In genomic region chr3:88456313-88456712, GRCm38 (mm10) we compare ENCODE assay signal across 15 mouse cellular contexts. TPM values are rescaled to one million over a fixed set of nuclear protein-coding genes. Genes with fewer than 3 reads are reported as not detected.
A peak's percentile ranks its signal among the peaks of the same experiment; 100 is the strongest.
DNase-seq lines count a peak whose midpoint lies in the region; ATAC-seq and TF ChIP-seq lines count a peak whose summit lies in the region.
"Had no signal": no experiment of that assay in that cellular context is flagged by ENCODE, and none has a peak within 500 bp of the region (broad histone marks: within the 10 kb centered on the region; RNA-seq: fewer than 3 reads in every experiment).

No protein-coding gene starts in this region.

- peak overlapping the region; percentile 86 for H3K4me2 ChIP-seq in hindbrain, embryonic 14.5 days (replicated peaks)
- H3K4me2 ChIP-seq in hindbrain, embryonic 11.5 days (replicated peaks; ENCODE audit: low read depth, low read length): no peak overlapping the region
- peak overlapping the region; percentile 49 for H3K4me2 ChIP-seq in intestine, embryonic 15.5 days (replicated peaks)
- peak overlapping the region; percentile 84 for H3K4me2 ChIP-seq in midbrain, embryonic 15.5 days
- H3K4me2 ChIP-seq: embryonic facial prominence, embryonic 12.5 days; limb, embryonic 12.5 days had no signal

- H3K4me1 ChIP-seq in hindbrain, embryonic 14.5 days (replicated peaks; ENCODE audit: control insufficient read depth, insufficient read depth, low read length): peaks cover 22% of the 10 kb centered on the region
- H3K4me1 ChIP-seq in hindbrain, embryonic 11.5 days (replicated peaks; ENCODE audit: control insufficient read depth, insufficient read depth, low read length): no peaks in the 10 kb centered on the region
- peaks cover 33% of the 10 kb centered on the region; the same call in 1 of the 2 replicates for H3K4me1 ChIP-seq in intestine, embryonic 15.5 days (replicated peaks)
- H3K4me1 ChIP-seq in midbrain, embryonic 15.5 days: peaks cover 28% of the 10 kb centered on the region

- H3K36me3 ChIP-seq in hindbrain, embryonic 14.5 days (replicated peaks; ENCODE audit: control insufficient read depth, insufficient read depth): peaks cover 13% of the 10 kb centered on the region
- no peaks in the 10 kb centered on the region for H3K36me3 ChIP-seq in hindbrain, embryonic 11.5 days (ENCODE audit: control insufficient read depth, insufficient read depth, low read length)
- no peaks in the 10 kb centered on the region for H3K36me3 ChIP-seq in intestine, embryonic 15.5 days
- H3K36me3 ChIP-seq in midbrain, embryonic 15.5 days (replicated peaks): peaks cover 7% of the 10 kb centered on the region; the same call in 1 of the 2 replicates
- H3K36me3 ChIP-seq: embryonic facial prominence, embryonic 12.5 days; forebrain, embryonic 15.5 days; G1E; limb, embryonic 12.5 days had no signal

- ATAC-seq in hindbrain, embryonic 14.5 days (ENCODE audit: low FRiP score): no peak
- ATAC-seq in hindbrain, embryonic 11.5 days (ENCODE audit: low FRiP score): no peak
- ATAC-seq in intestine, embryonic 15.5 days: peak; percentile 55
- no peak for ATAC-seq in midbrain, embryonic 15.5 days (replicated peaks)
- ATAC-seq: forebrain, embryonic 15.5 days had no signal

- H3K9me3 ChIP-seq in hindbrain, embryonic 14.5 days (ENCODE audit: control insufficient read depth, low read length): no peaks in the 10 kb centered on the region
- H3K9me3 ChIP-seq in hindbrain, embryonic 11.5 days (ENCODE audit: control insufficient read depth, low read length): no peaks in the 10 kb centered on the region
- H3K9me3 ChIP-seq in intestine, embryonic 15.5 days: no peaks in the 10 kb centered on the region
- no peaks in the 10 kb centered on the region for H3K9me3 ChIP-seq in midbrain, embryonic 15.5 days
- H3K9me3 ChIP-seq: embryonic facial prominence, embryonic 12.5 days; forebrain, embryonic 15.5 days; G1E; limb, embryonic 12.5 days; megakaryocyte, embryonic 14.5 days had no signal

- H3K4me3 ChIP-seq in hindbrain, embryonic 14.5 days (replicated peaks; ENCODE audit: low read length): no peak overlapping the region
- H3K4me3 ChIP-seq in hindbrain, embryonic 11.5 days (ENCODE audit: low read depth, low read length): no peak overlapping the region
- no peak overlapping the region for H3K4me3 ChIP-seq in intestine, embryonic 15.5 days (replicated peaks)
- peak overlapping the region; percentile 49; the same call in 1 of the 2 replicates for H3K4me3 ChIP-seq in midbrain, embryonic 15.5 days
- no peak overlapping the region for H3K4me3 ChIP-seq in layer of hippocampus, adult 2 months
- H3K4me3 ChIP-seq: embryonic facial prominence, embryonic 12.5 days; forebrain, embryonic 15.5 days; limb, embryonic 12.5 days had no signal

- 83% methylated on average over 8 of the region's 8 CpGs for WGBS in hindbrain, embryonic 14.5 days
- WGBS in hindbrain, embryonic 11.5 days: 86% methylated on average over 8 of the region's 8 CpGs
- 66% methylated on average over 8 of the region's 8 CpGs for WGBS in intestine, embryonic 15.5 days
- 93% methylated on average over 8 of the region's 8 CpGs for WGBS in midbrain, embryonic 15.5 days

- H3K9ac ChIP-seq in hindbrain, embryonic 14.5 days: no peak overlapping the region
- no peak overlapping the region for H3K9ac ChIP-seq in hindbrain, embryonic 11.5 days (ENCODE audit: low read depth, low read length)
- H3K9ac ChIP-seq in intestine, embryonic 15.5 days: no peak overlapping the region
- no peak overlapping the region for H3K9ac ChIP-seq in midbrain, embryonic 15.5 days
- H3K9ac ChIP-seq: embryonic facial prominence, embryonic 12.5 days; forebrain, embryonic 15.5 days; limb, embryonic 12.5 days had no signal

- no peak for DNase-seq in hindbrain, embryonic 14.5 days (ENCODE audit: low spot score)
- no peak for DNase-seq in hindbrain, embryonic 11.5 days (ENCODE audit: low spot score)
- peak; percentile 90 to 94 for DNase-seq in kidney, postnatal 25 days
- DNase-seq in adrenal gland, postnatal 4 days (ENCODE audit: low spot score in 2 of 2): no peak
- no peak for DNase-seq in thymus, postnatal 0 days (ENCODE audit: low spot score)
- no peak for DNase-seq in layer of hippocampus, adult 2 months (ENCODE audit: low spot score in 2 of 2)
- DNase-seq: gastrocnemius, postnatal 25 days; right cerebral cortex, postnatal 14 days had no signal

- H3K27me3 ChIP-seq in hindbrain, embryonic 14.5 days (ENCODE audit: control insufficient read depth, insufficient read depth, low read length): no peaks in the 10 kb centered on the region
- no peaks in the 10 kb centered on the region; the same call in 1 of the 2 replicates for H3K27me3 ChIP-seq in hindbrain, embryonic 11.5 days (ENCODE audit: control insufficient read depth, insufficient read depth, low read length)
- H3K27me3 ChIP-seq in intestine, embryonic 15.5 days (replicated peaks): 0 out of 2 replicates have a peak, but pooled peaks cover 4% of the 10 kb centered on the region
- H3K27me3 ChIP-seq in midbrain, embryonic 15.5 days (replicated peaks): no peaks in the 10 kb centered on the region
- H3K27me3 ChIP-seq: forebrain, embryonic 15.5 days had no signal

- H3K27ac ChIP-seq in hindbrain, embryonic 14.5 days: no peak overlapping the region
- no peak overlapping the region for H3K27ac ChIP-seq in hindbrain, embryonic 11.5 days (ENCODE audit: low read depth, low read length)
- H3K27ac ChIP-seq in intestine, embryonic 15.5 days: peak overlapping the region; percentile 93
- H3K27ac ChIP-seq in midbrain, embryonic 15.5 days: no peak overlapping the region
- no peak overlapping the region for H3K27ac ChIP-seq in layer of hippocampus, adult 2 months
- H3K27ac ChIP-seq: embryonic facial prominence, embryonic 12.5 days; forebrain, embryonic 15.5 days; limb, embryonic 12.5 days had no signal

- no peak for TF ChIP-seq CTCF in layer of hippocampus, adult 2 months (conservative IDR thresholded peaks at IDR 0.05)

RNA-seq across cellular contexts. Expression of gene Sema4a, which starts 4.7 kb away (rescaled TPM):
- 21.5 and 22.9 TPM in 2 replicates for polyA plus RNA-seq in hindbrain, embryonic 14.5 days (2014; fragmentation: Nextera tagmentation; extraction: Ambion mirVana)
- 5.7 and 7.8 TPM in 2 replicates for polyA plus RNA-seq in hindbrain, embryonic 11.5 days (2014; fragmentation: Nextera tagmentation; extraction: Ambion mirVana)
- 30.9 and 39.2 TPM in 2 replicates for polyA plus RNA-seq in intestine, embryonic 15.5 days (2015; fragmentation: Nextera tagmentation; extraction: Ambion mirVana)
- polyA plus RNA-seq in midbrain, embryonic 15.5 days (2015; fragmentation: Nextera tagmentation; extraction: Ambion mirVana): 39.1 and 39.3 TPM in 2 replicates
- total RNA-seq in adrenal gland, postnatal 4 days (2021): 10 to 100 TPM; 11.5 to 15.5 TPM
- polyA plus RNA-seq in thymus, postnatal 0 days (2015; fragmentation: Nextera tagmentation; extraction: Ambion mirVana): 14.6 and 15.1 TPM in 2 replicates
- 10 to 100 TPM; 37.0 to 42.9 TPM for total RNA-seq in layer of hippocampus, adult 2 months (2021)

RNA-seq across cellular contexts. Expression of gene Slc25a44, which starts 31.4 kb away (rescaled TPM):
- polyA plus RNA-seq in hindbrain, embryonic 14.5 days (2014; fragmentation: Nextera tagmentation; extraction: Ambion mirVana): 36.4 and 42.2 TPM in 2 replicates
- 22.1 and 23.7 TPM in 2 replicates for polyA plus RNA-seq in hindbrain, embryonic 11.5 days (2014; fragmentation: Nextera tagmentation; extraction: Ambion mirVana)
- polyA plus RNA-seq in intestine, embryonic 15.5 days (2015; fragmentation: Nextera tagmentation; extraction: Ambion mirVana): 17.2 and 17.3 TPM in 2 replicates
- 39.6 and 41.2 TPM in 2 replicates for polyA plus RNA-seq in midbrain, embryonic 15.5 days (2015; fragmentation: Nextera tagmentation; extraction: Ambion mirVana)
- 10 to 100 TPM; 34.9 to 35.7 TPM for total RNA-seq in adrenal gland, postnatal 4 days (2021)
- 9.6 and 12.3 TPM in 2 replicates for polyA plus RNA-seq in thymus, postnatal 0 days (2015; fragmentation: Nextera tagmentation; extraction: Ambion mirVana)
- 10 to 100 TPM; 69.5 to 71.8 TPM for total RNA-seq in layer of hippocampus, adult 2 months (2021)

RNA-seq across cellular contexts. Expression of gene Pmf1, which starts 46.2 kb away (rescaled TPM):
- polyA plus RNA-seq in hindbrain, embryonic 14.5 days (2014; fragmentation: Nextera tagmentation; extraction: Ambion mirVana): 26.0 and 27.4 TPM in 2 replicates
- 108 and 109 TPM in 2 replicates for polyA plus RNA-seq in hindbrain, embryonic 11.5 days (2014; fragmentation: Nextera tagmentation; extraction: Ambion mirVana)
- polyA plus RNA-seq in intestine, embryonic 15.5 days (2015; fragmentation: Nextera tagmentation; extraction: Ambion mirVana): 127 and 128 TPM in 2 replicates
- 23.6 and 26.7 TPM in 2 replicates for polyA plus RNA-seq in midbrain, embryonic 15.5 days (2015; fragmentation: Nextera tagmentation; extraction: Ambion mirVana)
- 10 to 100 TPM; 78.8 to 79.0 TPM for total RNA-seq in adrenal gland, postnatal 4 days (2021)
- polyA plus RNA-seq in thymus, postnatal 0 days (2015; fragmentation: Nextera tagmentation; extraction: Ambion mirVana): 144 and 151 TPM in 2 replicates
- total RNA-seq in layer of hippocampus, adult 2 months (2021): 1 to 10 TPM; 6.4 to 6.8 TPM

RNA-seq across cellular contexts. Expression of gene Lmna, which starts 53.4 kb away (rescaled TPM):
- polyA plus RNA-seq in hindbrain, embryonic 14.5 days (2014; fragmentation: Nextera tagmentation; extraction: Ambion mirVana): 44.3 and 47.3 TPM in 2 replicates
- polyA plus RNA-seq in hindbrain, embryonic 11.5 days (2014; fragmentation: Nextera tagmentation; extraction: Ambion mirVana): 22.5 and 22.8 TPM in 2 replicates
- 120 TPM in 2 replicates for polyA plus RNA-seq in intestine, embryonic 15.5 days (2015; fragmentation: Nextera tagmentation; extraction: Ambion mirVana)
- polyA plus RNA-seq in midbrain, embryonic 15.5 days (2015; fragmentation: Nextera tagmentation; extraction: Ambion mirVana): 51.1 and 51.6 TPM in 2 replicates
- 100 to 1,000 TPM; 109 to 113 TPM for total RNA-seq in adrenal gland, postnatal 4 days (2021)
- polyA plus RNA-seq in thymus, postnatal 0 days (2015; fragmentation: Nextera tagmentation; extraction: Ambion mirVana): 40.6 and 43.8 TPM in 2 replicates
- total RNA-seq in layer of hippocampus, adult 2 months (2021): 10 to 100 TPM; 34.6 to 36.1 TPM

Comparison
In these comparisons a context has a peak if more than half of its experiments do, and no peak if none do; other contexts are left out.
1. DNase-seq: peak in kidney, postnatal 25 days (2 of 2); none in hindbrain, embryonic 14.5 days (single experiment), hindbrain, embryonic 11.5 days (single experiment), adrenal gland, postnatal 4 days (0 of 2), thymus, postnatal 0 days (single experiment) and layer of hippocampus, adult 2 months (0 of 2).